Mouse (Mus musculus): ENCODE data around the gene Gm10065. TPM values are rescaled to one million over a fixed set of nuclear protein-coding genes. Genes with fewer than 3 reads are reported as not detected.

Gm10065 gene
- polyA plus RNA-seq (2014; fragmentation: Illumina TruSeq; extraction: RNeasy Lipid Tissue Mini Kit (QIAGEN cat#74804); ENCODE audit: low read depth, low replicate concordance): not detected

DNA sequence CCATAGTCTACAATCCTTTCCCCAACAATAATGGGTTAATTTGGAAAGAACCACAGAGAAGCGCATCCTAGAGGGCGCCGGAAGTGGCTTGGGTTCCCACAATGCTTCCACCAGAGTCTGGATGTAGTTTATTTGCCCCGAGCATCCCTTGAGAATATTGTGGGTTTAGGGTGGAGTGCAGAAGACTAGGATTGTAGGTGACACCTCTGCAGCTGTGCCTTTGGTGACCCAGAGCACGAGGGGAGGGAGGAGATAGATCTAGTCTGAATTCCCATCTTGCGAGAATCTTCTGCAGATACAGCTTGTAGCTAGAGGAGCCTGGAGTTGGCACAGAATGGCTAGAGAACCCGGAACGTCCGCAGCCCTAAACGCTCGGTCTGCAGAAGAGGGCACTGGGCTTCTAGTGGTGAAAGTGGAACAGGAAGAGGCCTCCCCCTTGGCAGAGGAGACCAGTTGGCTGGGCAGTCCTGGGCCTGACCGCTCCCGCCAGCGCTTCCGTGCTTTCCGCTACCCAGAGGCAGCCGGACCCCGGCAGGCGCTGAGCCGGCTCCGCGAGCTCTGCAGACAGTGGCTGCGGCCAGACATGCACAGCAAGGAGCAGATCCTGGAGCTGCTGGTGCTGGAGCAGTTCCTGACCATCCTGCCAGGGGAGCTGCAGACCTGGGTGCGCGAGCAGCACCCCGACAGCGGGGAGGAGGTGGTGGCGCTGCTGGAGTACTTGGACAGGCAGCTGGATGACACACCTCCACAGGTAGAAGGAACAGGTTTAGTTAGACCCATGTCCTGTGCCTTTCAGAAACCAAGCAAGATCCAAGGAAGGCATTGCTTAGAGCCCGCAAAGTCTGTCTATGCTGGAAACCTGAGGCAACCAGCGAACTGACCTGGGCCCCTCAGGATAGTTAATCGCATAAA lies at the start of gene Gm10065, which contains the start of gene Zkscan4:
Gm10065 (minus strand) TSS at position 683 of the 912 bp plus-strand sequence.
Zkscan4 (plus strand) TSS at position 149 of the 912 bp plus-strand sequence.

DNA sequence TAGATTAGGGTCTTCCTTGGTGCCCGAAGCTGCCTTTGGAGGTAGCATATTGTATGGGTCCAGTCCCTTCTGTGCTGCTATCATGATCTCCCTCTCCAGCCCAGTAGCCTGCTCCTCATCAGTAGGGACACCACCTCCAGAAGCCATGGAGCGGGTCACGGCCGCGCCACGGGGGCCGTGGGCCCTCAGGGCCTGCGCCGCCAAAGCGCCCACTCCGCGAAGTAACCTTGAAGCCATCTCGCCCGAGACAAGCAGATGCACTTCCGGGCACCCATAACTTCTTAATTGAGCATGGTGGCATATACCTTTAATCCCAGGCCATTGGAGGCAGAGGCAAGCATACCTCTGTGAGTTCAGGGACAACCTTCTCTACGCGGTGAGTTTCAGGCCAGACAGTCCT lies 21.9 kb upstream of the Gm10065 start, which contains the start of gene Gm11273:
Gm11273 (minus strand) TSS at position 237 of the 400 bp plus-strand sequence.

DNA sequence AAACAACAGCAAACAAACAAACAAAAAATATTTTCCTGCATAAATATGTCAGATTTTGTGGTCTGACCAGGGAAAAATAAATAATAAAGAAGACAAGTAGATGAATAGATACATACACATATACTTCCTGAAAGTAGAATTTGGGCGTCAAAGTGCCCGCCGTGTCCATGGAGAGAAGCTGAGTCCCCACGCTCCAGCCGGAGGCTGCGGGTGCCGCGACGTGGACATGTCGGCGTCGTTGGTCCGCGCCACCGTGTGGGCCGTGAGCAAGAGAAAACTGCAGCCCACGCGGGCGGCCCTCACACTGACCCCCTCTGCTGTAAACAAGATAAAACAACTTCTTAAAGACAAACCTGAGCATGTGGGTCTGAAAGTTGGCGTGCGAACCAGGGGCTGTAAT lies 15.8 kb upstream of the Gm10065 start, which contains the start of gene AK157302:
AK157302 (plus strand) TSS at position 144 of the 400 bp plus-strand sequence.

GRCm38 (mm10) chr13:21468061-21469019 lies 10.9 kb downstream of the Gm10065 start, which contains the start of gene Nkapl:
TSS of gene Nkapl (minus strand) at chr13:21468509.

DNA sequence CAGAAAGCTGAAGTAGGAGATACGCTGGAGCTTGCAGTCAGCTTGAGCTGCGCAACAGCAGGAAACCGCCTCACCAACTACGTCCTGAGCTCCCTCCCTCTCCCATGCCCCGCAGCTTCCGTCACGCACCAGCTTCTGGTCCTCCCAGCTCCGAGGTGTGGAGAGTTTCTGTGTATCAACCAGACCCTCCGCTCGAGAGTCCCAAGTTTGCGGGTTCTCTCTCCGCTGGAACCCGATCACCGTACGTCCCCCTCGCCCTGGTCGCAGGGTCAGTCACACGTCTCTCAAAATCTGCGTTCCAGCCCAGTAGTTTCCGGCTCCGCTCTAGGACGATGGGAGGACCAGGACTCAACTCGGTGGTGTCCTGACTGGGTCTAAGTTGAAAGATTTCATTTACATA lies 25.8 kb downstream of the Gm10065 start, which contains the start of gene Zscan26:
Zscan26 (minus strand) TSS at position 282 of the 400 bp plus-strand sequence.

GRCm38 (mm10) chr13:21440503-21441206 lies 38.6 kb downstream of the Gm10065 start, which contains the start of gene Pgbd1:
TSS of gene Pgbd1 (minus strand) at chr13:21441058.

Other genes starting within 250 kb of the Gm10065 start
- gene Gpx5, start 186.7 kb downstream of the Gm10065 start, polyA plus RNA-seq (2014; fragmentation: Illumina TruSeq; extraction: RNeasy Lipid Tissue Mini Kit (QIAGEN cat#74804); ENCODE audit: low read depth, low replicate concordance): 18,335 TPM
- 18.9 TPM for gene Gpx6, start 167.3 kb downstream of the Gm10065 start, polyA plus RNA-seq (2014; fragmentation: Illumina TruSeq; extraction: RNeasy Lipid Tissue Mini Kit (QIAGEN cat#74804); ENCODE audit: low read depth, low replicate concordance)
- gene Olfr1367, start 132.5 kb downstream of the Gm10065 start, polyA plus RNA-seq (2014; fragmentation: Illumina TruSeq; extraction: RNeasy Lipid Tissue Mini Kit (QIAGEN cat#74804); ENCODE audit: low read depth, low replicate concordance): not detected
- gene Zscan12, start 116.6 kb downstream of the Gm10065 start, polyA plus RNA-seq (2014; fragmentation: Illumina TruSeq; extraction: RNeasy Lipid Tissue Mini Kit (QIAGEN cat#74804); ENCODE audit: low read depth, low replicate concordance): 7.2 TPM
- gene Zkscan3, start 76.7 kb downstream of the Gm10065 start, polyA plus RNA-seq (2014; fragmentation: Illumina TruSeq; extraction: RNeasy Lipid Tissue Mini Kit (QIAGEN cat#74804); ENCODE audit: low read depth, low replicate concordance): 58.9 TPM
- 2.0 TPM for gene Pgbd1, start 38.4 kb downstream of the Gm10065 start, polyA plus RNA-seq (2014; fragmentation: Illumina TruSeq; extraction: RNeasy Lipid Tissue Mini Kit (QIAGEN cat#74804); ENCODE audit: low read depth, low replicate concordance)
- gene Zscan26, start 25.7 kb downstream of the Gm10065 start, polyA plus RNA-seq (2014; fragmentation: Illumina TruSeq; extraction: RNeasy Lipid Tissue Mini Kit (QIAGEN cat#74804); ENCODE audit: low read depth, low replicate concordance): 52.2 TPM
- 3.8 TPM for gene Nkapl, start 10.9 kb downstream of the Gm10065 start, polyA plus RNA-seq (2014; fragmentation: Illumina TruSeq; extraction: RNeasy Lipid Tissue Mini Kit (QIAGEN cat#74804); ENCODE audit: low read depth, low replicate concordance)
- gene Zkscan4, start 534 bp downstream of the Gm10065 start, polyA plus RNA-seq (2014; fragmentation: Illumina TruSeq; extraction: RNeasy Lipid Tissue Mini Kit (QIAGEN cat#74804); ENCODE audit: low read depth, low replicate concordance): 3.7 TPM
- gene AK157302, start 15.8 kb upstream of the Gm10065 start, polyA plus RNA-seq (2014; fragmentation: Illumina TruSeq; extraction: RNeasy Lipid Tissue Mini Kit (QIAGEN cat#74804); ENCODE audit: low read depth, low replicate concordance): 1.2 TPM
- gene Gm11273, start 22.0 kb upstream of the Gm10065 start, polyA plus RNA-seq (2014; fragmentation: Illumina TruSeq; extraction: RNeasy Lipid Tissue Mini Kit (QIAGEN cat#74804); ENCODE audit: low read depth, low replicate concordance): 6.9 TPM
- 8.4 TPM for gene Zkscan8, start 51.7 kb upstream of the Gm10065 start, polyA plus RNA-seq (2014; fragmentation: Illumina TruSeq; extraction: RNeasy Lipid Tissue Mini Kit (QIAGEN cat#74804); ENCODE audit: low read depth, low replicate concordance)
- gene Olfr1366, start 63.4 kb upstream of the Gm10065 start, polyA plus RNA-seq (2014; fragmentation: Illumina TruSeq; extraction: RNeasy Lipid Tissue Mini Kit (QIAGEN cat#74804); ENCODE audit: low read depth, low replicate concordance): not detected
- gene Olfr1535, start 80.5 kb upstream of the Gm10065 start, polyA plus RNA-seq (2014; fragmentation: Illumina TruSeq; extraction: RNeasy Lipid Tissue Mini Kit (QIAGEN cat#74804); ENCODE audit: low read depth, low replicate concordance): not detected
- not detected for gene Olfr1364, start 102.3 kb upstream of the Gm10065 start, polyA plus RNA-seq (2014; fragmentation: Illumina TruSeq; extraction: RNeasy Lipid Tissue Mini Kit (QIAGEN cat#74804); ENCODE audit: low read depth, low replicate concordance)
- gene Olfr1362, start 134.6 kb upstream of the Gm10065 start, polyA plus RNA-seq (2014; fragmentation: Illumina TruSeq; extraction: RNeasy Lipid Tissue Mini Kit (QIAGEN cat#74804); ENCODE audit: low read depth, low replicate concordance): not detected
- not detected for gene Olfr11, start 163.1 kb upstream of the Gm10065 start, polyA plus RNA-seq (2014; fragmentation: Illumina TruSeq; extraction: RNeasy Lipid Tissue Mini Kit (QIAGEN cat#74804); ENCODE audit: low read depth, low replicate concordance)
- gene Olfr1361, start 183.9 kb upstream of the Gm10065 start, polyA plus RNA-seq (2014; fragmentation: Illumina TruSeq; extraction: RNeasy Lipid Tissue Mini Kit (QIAGEN cat#74804); ENCODE audit: low read depth, low replicate concordance): not detected
- gene Olfr1360, start 198.0 kb upstream of the Gm10065 start, polyA plus RNA-seq (2014; fragmentation: Illumina TruSeq; extraction: RNeasy Lipid Tissue Mini Kit (QIAGEN cat#74804); ENCODE audit: low read depth, low replicate concordance): not detected
- gene Olfr1359, start 218.7 kb upstream of the Gm10065 start, polyA plus RNA-seq (2014; fragmentation: Illumina TruSeq; extraction: RNeasy Lipid Tissue Mini Kit (QIAGEN cat#74804); ENCODE audit: low read depth, low replicate concordance): not detected
- gene Hist1h2bl, start 236.7 kb upstream of the Gm10065 start, polyA plus RNA-seq (2014; fragmentation: Illumina TruSeq; extraction: RNeasy Lipid Tissue Mini Kit (QIAGEN cat#74804); ENCODE audit: low read depth, low replicate concordance): not detected
- gene Hist1h2ai, start 237.0 kb upstream of the Gm10065 start, polyA plus RNA-seq (2014; fragmentation: Illumina TruSeq; extraction: RNeasy Lipid Tissue Mini Kit (QIAGEN cat#74804); ENCODE audit: low read depth, low replicate concordance): not detected
- gene Hist1h3h, start 238.2 kb upstream of the Gm10065 start, polyA plus RNA-seq (2014; fragmentation: Illumina TruSeq; extraction: RNeasy Lipid Tissue Mini Kit (QIAGEN cat#74804); ENCODE audit: low read depth, low replicate concordance): not detected
- gene Hist1h2bm, start 242.6 kb upstream of the Gm10065 start, polyA plus RNA-seq (2014; fragmentation: Illumina TruSeq; extraction: RNeasy Lipid Tissue Mini Kit (QIAGEN cat#74804); ENCODE audit: low read depth, low replicate concordance): not detected